ENCODE assay signal across 15 mouse cellular contexts in the genomic region with DNA sequence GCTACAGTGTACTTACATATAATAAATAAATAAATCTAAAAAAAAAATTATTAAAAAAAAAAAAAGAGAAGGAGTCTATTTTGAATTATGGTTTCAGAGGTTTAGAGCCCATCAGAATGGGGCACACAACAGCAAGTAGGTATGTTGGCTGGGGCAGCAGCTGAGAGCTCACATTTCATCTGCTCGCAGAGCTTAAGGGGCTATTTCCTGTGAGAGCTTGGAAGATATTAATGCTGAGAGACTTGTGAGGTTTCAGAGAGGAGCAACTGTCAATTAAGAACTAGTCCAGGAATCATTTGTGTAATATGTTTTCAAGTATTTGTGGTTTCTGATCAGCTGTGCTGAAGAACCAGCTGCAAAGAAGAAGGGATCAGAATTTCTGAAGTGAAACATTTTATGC.
"Had no signal": no experiment of that assay in that cellular context is flagged by ENCODE, and none has a peak within 500 bp of the region (broad histone marks: within the 10 kb centered on the region; RNA-seq: fewer than 3 reads in every experiment).

No protein-coding gene starts in this region.

- H3K27me3 ChIP-seq: midbrain, embryonic 12.5 days; neural tube, embryonic 12.5 days; stomach, embryonic 15.5 days had no signal

- H3K9ac ChIP-seq: lung, embryonic 14.5 days; midbrain, embryonic 12.5 days; neural tube, embryonic 12.5 days; stomach, embryonic 15.5 days had no signal

- ATAC-seq: midbrain, embryonic 16.5 days had no signal

- H3K4me1 ChIP-seq: stomach, embryonic 15.5 days had no signal

- H3K9me3 ChIP-seq: midbrain, embryonic 12.5 days; stomach, embryonic 15.5 days had no signal

- H3K4me3 ChIP-seq: midbrain, embryonic 10.5 days; midbrain, embryonic 12.5 days; neural tube, embryonic 12.5 days; stomach, embryonic 15.5 days had no signal

- H3K36me3 ChIP-seq: midbrain, embryonic 10.5 days; midbrain, embryonic 12.5 days; neural tube, embryonic 12.5 days; stomach, embryonic 15.5 days had no signal

- H3K4me2 ChIP-seq: lung, embryonic 14.5 days; midbrain, embryonic 12.5 days; neural tube, embryonic 12.5 days; stomach, embryonic 15.5 days had no signal

- H3K27ac ChIP-seq: midbrain, embryonic 10.5 days; midbrain, embryonic 12.5 days; neural tube, embryonic 12.5 days; stomach, embryonic 15.5 days; stomach, postnatal 0 days had no signal

- DNase-seq: lung, adult 18-20 months; lung, embryonic 14.5 days; lung, postnatal 10 days; lung, postnatal 4 days; midbrain, embryonic 14.5 days; right cerebral cortex, postnatal 14 days; thymus, adult 2 months; thymus, postnatal 25 days; thymus, postnatal 4 days had no signal
